Mouse (Mus musculus): ENCODE results near the gene Ap1m1. TPM values are rescaled to one million over a fixed set of nuclear protein-coding genes. Genes with fewer than 3 reads are reported as not detected.

The Ap1m1 gene
- total RNA-seq, 2 experiments from 2014 or later: 59.8 to 117 TPM

GRCm38 (mm10) chr8:72281634-72282033 lies 41.8 kb downstream of the Ap1m1 start:
- peak; percentile 86 for ATAC-seq (replicated peaks; ENCODE audit: poor library complexity, severe bottlenecking)

- peak; percentile 45 for ATAC-seq (replicated peaks; ENCODE audit: poor library complexity, severe bottlenecking)
These were observed 45.5 kb downstream of the Ap1m1 start for GRCm38 (mm10) chr8:72285285-72285684.

- ATAC-seq (replicated peaks; ENCODE audit: poor library complexity, severe bottlenecking): no peak
These were observed 49.2 kb downstream of the Ap1m1 start for GRCm38 (mm10) chr8:72289051-72289450.

GRCm38 (mm10) chr8:72291104-72291503 lies 51.3 kb downstream of the Ap1m1 start:
- ATAC-seq (replicated peaks; ENCODE audit: poor library complexity, severe bottlenecking): no peak

GRCm38 (mm10) chr8:72293309-72293708 lies 53.5 kb downstream of the Ap1m1 start:
- ATAC-seq (replicated peaks; ENCODE audit: poor library complexity, severe bottlenecking): no peak

GRCm38 (mm10) chr8:72295125-72295524 lies 55.3 kb downstream of the Ap1m1 start:
- ATAC-seq (replicated peaks; ENCODE audit: poor library complexity, severe bottlenecking): peak; percentile 28; the same call in 1 of the 2 replicates

GRCm38 (mm10) chr8:72295679-72296078 lies 55.9 kb downstream of the Ap1m1 start:
- peak; percentile 90 for ATAC-seq (replicated peaks; ENCODE audit: poor library complexity, severe bottlenecking)

GRCm38 (mm10) chr8:72296561-72296960 lies 56.7 kb downstream of the Ap1m1 start:
- no peak for ATAC-seq (replicated peaks; ENCODE audit: poor library complexity, severe bottlenecking)

GRCm38 (mm10) chr8:72298928-72299327 lies 59.1 kb downstream of the Ap1m1 start:
- no peak for ATAC-seq (replicated peaks; ENCODE audit: poor library complexity, severe bottlenecking)

GRCm38 (mm10) chr8:72300654-72301400 lies 61.0 kb downstream of the Ap1m1 start:
- ATAC-seq (replicated peaks; ENCODE audit: poor library complexity, severe bottlenecking): no peak

- no peak for ATAC-seq (replicated peaks; ENCODE audit: poor library complexity, severe bottlenecking)
These were observed 61.7 kb downstream of the Ap1m1 start for GRCm38 (mm10) chr8:72301497-72301896.

- ATAC-seq (replicated peaks; ENCODE audit: poor library complexity, severe bottlenecking): peak; percentile 29; the same call in 1 of the 2 replicates
These were observed 63.3 kb downstream of the Ap1m1 start for GRCm38 (mm10) chr8:72302986-72303612.

GRCm38 (mm10) chr8:72303633-72304032 lies 63.8 kb downstream of the Ap1m1 start:
- ATAC-seq (replicated peaks; ENCODE audit: poor library complexity, severe bottlenecking): peak; percentile 97

- no peak for ATAC-seq (replicated peaks; ENCODE audit: poor library complexity, severe bottlenecking)
These were observed 65.5 kb downstream of the Ap1m1 start, which contains the start of gene Gm10282 for GRCm38 (mm10) chr8:72305210-72305905. Gm10282 (minus strand) TSS chr8:72305260.

- ATAC-seq (replicated peaks; ENCODE audit: poor library complexity, severe bottlenecking): no peak
These were observed 67.1 kb downstream of the Ap1m1 start for GRCm38 (mm10) chr8:72306913-72307312.

Other genes with a start within 250 kb of the Ap1m1 start
- 11.7 and 15.8 TPM in 2 replicates for gene Cyp4f18, start 230.4 kb upstream of the Ap1m1 start, total RNA-seq (2014; fragmentation: Nextera tagmentation)
- 6.5 and 7.1 TPM in 2 replicates for gene Cyp4f18, start 230.4 kb upstream of the Ap1m1 start, total RNA-seq (2017)
- gene Olfr372, start 198.8 kb upstream of the Ap1m1 start, total RNA-seq (2014; fragmentation: Nextera tagmentation): not detected in 2 replicates
- gene Olfr372, start 198.8 kb upstream of the Ap1m1 start, total RNA-seq (2017): not detected in 2 replicates
- gene Olfr373, start 156.8 kb upstream of the Ap1m1 start, total RNA-seq (2014; fragmentation: Nextera tagmentation): not detected in 2 replicates
- gene Olfr373, start 156.8 kb upstream of the Ap1m1 start, total RNA-seq (2017): not detected in 2 replicates
- not detected in 2 replicates for gene Olfr374, start 133.0 kb upstream of the Ap1m1 start, total RNA-seq (2014; fragmentation: Nextera tagmentation)
- gene Olfr374, start 133.0 kb upstream of the Ap1m1 start, total RNA-seq (2017): not detected in 2 replicates
- 35.0 and 39.9 TPM in 2 replicates for gene Tpm4, start 105.0 kb upstream of the Ap1m1 start, total RNA-seq (2014; fragmentation: Nextera tagmentation)
- 54.2 and 60.5 TPM in 2 replicates for gene Tpm4, start 105.0 kb upstream of the Ap1m1 start, total RNA-seq (2017)
- gene Rab8a, start 78.8 kb upstream of the Ap1m1 start, total RNA-seq (2014; fragmentation: Nextera tagmentation): 38.9 and 39.9 TPM in 2 replicates
- 320 and 344 TPM in 2 replicates for gene Rab8a, start 78.8 kb upstream of the Ap1m1 start, total RNA-seq (2017)
- gene Hsh2d, start 50.4 kb upstream of the Ap1m1 start, total RNA-seq (2014; fragmentation: Nextera tagmentation): 6.2 and 14.0 TPM in 2 replicates
- gene Hsh2d, start 50.4 kb upstream of the Ap1m1 start, total RNA-seq (2017): 2.6 and 3.1 TPM in 2 replicates
- 0.64 TPM in 1 of 2 replicates, not detected in the other for gene Cib3, start 27.2 kb upstream of the Ap1m1 start, total RNA-seq (2014; fragmentation: Nextera tagmentation)
- gene Cib3, start 27.2 kb upstream of the Ap1m1 start, total RNA-seq (2017): not detected in 2 replicates
- not detected in 2 replicates for gene Gm11034, start 26.4 kb upstream of the Ap1m1 start, total RNA-seq (2014; fragmentation: Nextera tagmentation)
- not detected in 2 replicates for gene Gm11034, start 26.4 kb upstream of the Ap1m1 start, total RNA-seq (2017)
- 47.5 and 52.6 TPM in 2 replicates for gene Fam32a, start 20.3 kb upstream of the Ap1m1 start, total RNA-seq (2014; fragmentation: Nextera tagmentation)
- 42.1 and 42.9 TPM in 2 replicates for gene Fam32a, start 20.3 kb upstream of the Ap1m1 start, total RNA-seq (2017)
- gene Gm10282, start 65.2 kb downstream of the Ap1m1 start, total RNA-seq (2014; fragmentation: Nextera tagmentation): 29.7 and 33.2 TPM in 2 replicates
- 67.4 and 74.9 TPM in 2 replicates for gene Gm10282, start 65.2 kb downstream of the Ap1m1 start, total RNA-seq (2017)
- 1.9 and 5.5 TPM in 2 replicates for gene Klf2, start 79.0 kb downstream of the Ap1m1 start, total RNA-seq (2014; fragmentation: Nextera tagmentation)
- 2.8 and 3.2 TPM in 2 replicates for gene Klf2, start 79.0 kb downstream of the Ap1m1 start, total RNA-seq (2017)
- gene Eps15l1, start 181.4 kb downstream of the Ap1m1 start, total RNA-seq (2014; fragmentation: Nextera tagmentation): 58.3 and 64.3 TPM in 2 replicates
- gene Eps15l1, start 181.4 kb downstream of the Ap1m1 start, total RNA-seq (2017): 34.8 and 38.6 TPM in 2 replicates
- gene Calr3, start 203.9 kb downstream of the Ap1m1 start, total RNA-seq (2014; fragmentation: Nextera tagmentation): 0.34 and 1.5 TPM in 2 replicates
- 2.2 and 4.7 TPM in 2 replicates for gene Calr3, start 203.9 kb downstream of the Ap1m1 start, total RNA-seq (2017)
- gene 1700030K09Rik, start 203.9 kb downstream of the Ap1m1 start, total RNA-seq (2014; fragmentation: Nextera tagmentation): 3.6 and 6.4 TPM in 2 replicates
- gene 1700030K09Rik, start 203.9 kb downstream of the Ap1m1 start, total RNA-seq (2017): 6.1 and 7.1 TPM in 2 replicates
- 88.2 and 110 TPM in 2 replicates for gene Cherp, start 235.2 kb downstream of the Ap1m1 start, total RNA-seq (2014; fragmentation: Nextera tagmentation)
- gene Cherp, start 235.2 kb downstream of the Ap1m1 start, total RNA-seq (2017): 13.3 and 27.7 TPM in 2 replicates

Data from granulocyte monocyte progenitor cell, adult 5-6 weeks (primary cell).